Mouse (Mus musculus) neural tube, embryonic 12.5 days (tissue): ENCODE measurements around the gene Prss56. TPM values are rescaled to one million over a fixed set of nuclear protein-coding genes. Genes with fewer than 3 reads are reported as not detected.
A peak's percentile ranks its signal among the peaks of the same experiment; 100 is the strongest.

ENCODE experiments used
- ATAC-seq: fragments of 200-750 bp; cut with Nextera tagmentation; 2 replicates; pipeline ENCODE4 v1.8.0; 2017; ENCODE audit warnings: low read depth, mild to moderate bottlenecking, moderate TSS enrichment, moderate library complexity; ENCODE audit not compliant: low FRiP score
- H3K27ac ChIP-seq: fragments of 300-500 bp; sonication (generic); 2 replicates; pipeline ENCODE4 v1.5.1; 2016
- H3K27me3 ChIP-seq: fragments of 300-500 bp; sonication (generic); replicated peaks from 2 replicates; pipeline ENCODE4 v1.6.1; 2016; ENCODE audit warnings: mild to moderate bottlenecking
- H3K36me3 ChIP-seq: fragments of 300-500 bp; sonication (generic); 2 replicates; pipeline ENCODE4 v1.6.1; 2016; ENCODE audit warnings: mild to moderate bottlenecking
- H3K4me1 ChIP-seq: fragments of 300-500 bp; sonication (generic); 2 replicates; pipeline ENCODE4 v1.6.1; 2016
- H3K4me2 ChIP-seq: fragments of 300-500 bp; sonication (generic); replicated peaks from 2 replicates; pipeline ENCODE4 v1.6.1; 2016; ENCODE audit warnings: mild to moderate bottlenecking
- H3K4me3 ChIP-seq: fragments of 300-500 bp; sonication (generic); 2 replicates; pipeline ENCODE4 v1.5.1; 2016
- H3K9ac ChIP-seq: fragments of 300-500 bp; sonication (generic); 2 replicates; pipeline ENCODE4 v1.6.1; 2016; ENCODE audit warnings: mild to moderate bottlenecking
- H3K9me3 ChIP-seq: fragments of 300-500 bp; sonication (generic); 2 replicates; pipeline ENCODE4 v1.6.1; 2016; ENCODE audit warnings: mild to moderate bottlenecking
- WGBS: fragments of 180-500 bp; shearing (Covaris S2); methylation state at CpG from one replicate; pipeline ENCODE4 v1.1.7; 2016; 5-methylcytosine and 5-hydroxymethylcytosine counted together
- polyA plus RNA-seq: library from polyadenylated mRNA; unstranded; fragments of >200 nt; fragmentation: Nextera tagmentation; extraction: Ambion mirVana; gene quantifications from 2 replicates; pipeline ENCODE4 v1.2.1, GENCODE M21; 2016

The Prss56 gene
- polyA plus RNA-seq, 1 experiment from 2014 or later = 2.7 TPM

DNA sequence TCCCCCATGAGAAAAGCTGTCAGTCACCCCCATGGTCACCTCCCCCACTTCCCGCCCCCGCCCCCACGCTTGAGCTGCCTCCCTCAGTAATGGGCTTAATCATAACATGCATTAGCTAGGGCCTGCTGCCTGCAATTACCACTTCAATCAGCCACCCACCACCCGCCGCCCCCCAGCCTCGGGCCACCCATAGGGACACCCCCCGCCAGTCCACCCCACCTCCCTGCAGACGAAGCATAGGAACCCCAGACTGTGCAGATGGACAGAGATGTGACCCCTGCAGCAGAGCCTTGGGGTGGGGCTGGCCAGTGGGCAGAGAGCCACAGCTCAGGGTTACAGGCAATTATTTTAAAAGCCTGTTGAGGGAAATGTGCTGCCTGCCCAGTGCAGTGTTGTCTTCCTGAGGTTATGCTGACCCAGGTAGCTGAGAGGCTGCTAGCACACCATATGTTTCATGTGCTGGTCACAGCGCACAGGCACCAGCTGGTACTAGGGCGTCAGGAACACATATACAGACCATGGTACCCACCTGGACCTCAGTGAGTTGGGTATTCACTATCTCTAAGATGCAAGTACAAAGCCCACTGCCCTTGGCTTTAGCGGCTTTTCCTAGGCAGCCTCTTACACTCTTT lies 18.8 kb upstream of the Prss56 start:
- Histone ChIP-seq H3K4me3 (no peak overlapping the region), H3K4me1 (peaks cover 18% of the 10 kb centered on the region), H3K27me3 (peaks cover 6% of the 10 kb centered on the region; the same call in 1 of the 2 replicates), H3K27ac (no peak overlapping the region), H3K4me2 (no peak overlapping the region), H3K9me3 (no peaks in the 10 kb centered on the region), H3K36me3 (no peaks in the 10 kb centered on the region), H3K9ac (no peak overlapping the region)
- 0 out of 2 replicates have a peak, but pooled peaks have one; percentile 39 for ATAC-seq
- 27% methylated on average over 11 of the region's 11 CpGs for WGBS

DNA sequence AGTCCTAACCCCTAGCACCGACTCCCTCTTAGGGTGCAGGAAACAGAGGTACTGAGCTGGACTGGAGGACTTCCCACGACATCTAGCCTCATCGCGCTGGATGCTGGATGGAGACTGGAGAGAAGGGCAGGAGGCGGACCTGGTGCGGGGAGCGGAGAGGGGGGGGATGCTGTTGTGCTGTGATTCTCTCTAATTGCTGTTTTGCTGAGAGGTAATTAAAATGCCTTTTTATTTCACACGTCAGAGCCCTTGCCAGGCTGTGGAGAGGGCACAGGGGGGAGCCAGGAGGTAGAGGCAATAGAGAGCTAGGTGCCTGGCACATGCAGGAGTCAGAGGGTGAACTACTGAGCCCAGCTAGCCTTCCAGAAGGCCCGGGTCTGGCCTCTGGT lies 18.3 kb upstream of the Prss56 start:
- no peak overlapping the region for H3K4me2 ChIP-seq

DNA sequence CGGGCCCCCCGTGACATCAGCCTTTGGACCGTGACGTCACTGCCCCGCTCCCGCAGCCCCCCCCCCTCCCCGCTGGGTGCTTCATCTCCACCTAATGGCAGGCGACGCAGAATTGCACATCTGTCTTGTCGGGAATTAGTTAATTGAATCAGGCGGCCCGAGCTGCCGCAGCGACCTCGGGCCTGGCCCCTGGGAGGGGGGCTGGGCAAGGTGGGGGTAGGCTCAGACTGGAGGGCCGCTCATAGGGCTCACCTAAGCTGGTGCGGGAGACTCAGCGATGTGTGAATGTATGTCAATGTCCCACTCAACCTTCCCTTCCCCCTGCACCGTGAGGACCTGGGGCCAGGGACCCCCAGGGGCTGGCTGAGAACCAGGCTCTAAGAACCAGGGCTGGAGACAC lies 12.7 kb upstream of the Prss56 start:
- WGBS = 11% methylated on average over 19 of the region's 19 CpGs
- Histone ChIP-seq H3K9me3 (no peaks in the 10 kb centered on the region), H3K4me3 (no peak overlapping the region), H3K27me3 (peaks cover 19% of the 10 kb centered on the region), H3K36me3 (no peaks in the 10 kb centered on the region), H3K9ac (0 out of 2 replicates have a peak overlapping the region, but pooled peaks have one; percentile 26), H3K27ac (peak overlapping the region; percentile 58; the same call in 1 of the 2 replicates), H3K4me2 (peak overlapping the region; percentile 20; the same call in 1 of the 2 replicates), H3K4me1 (peaks cover 25% of the 10 kb centered on the region)
- ATAC-seq = peak; percentile 23; the same call in 1 of the 2 replicates

More for the DNA sequence above, 18.3 kb upstream of the Prss56 start:
- Histone ChIP-seq H3K9ac (no peak overlapping the region), H3K4me1 (peaks cover 19% of the 10 kb centered on the region), H3K9me3 (no peaks in the 10 kb centered on the region), H3K27me3 (peaks cover 6% of the 10 kb centered on the region; the same call in 1 of the 2 replicates), H3K4me3 (no peak overlapping the region), H3K36me3 (no peaks in the 10 kb centered on the region), H3K27ac (no peak overlapping the region)
- WGBS = 32% methylated on average over 9 of the region's 9 CpGs
- ATAC-seq = 0 out of 2 replicates have a peak, but pooled peaks have one; percentile 2

DNA sequence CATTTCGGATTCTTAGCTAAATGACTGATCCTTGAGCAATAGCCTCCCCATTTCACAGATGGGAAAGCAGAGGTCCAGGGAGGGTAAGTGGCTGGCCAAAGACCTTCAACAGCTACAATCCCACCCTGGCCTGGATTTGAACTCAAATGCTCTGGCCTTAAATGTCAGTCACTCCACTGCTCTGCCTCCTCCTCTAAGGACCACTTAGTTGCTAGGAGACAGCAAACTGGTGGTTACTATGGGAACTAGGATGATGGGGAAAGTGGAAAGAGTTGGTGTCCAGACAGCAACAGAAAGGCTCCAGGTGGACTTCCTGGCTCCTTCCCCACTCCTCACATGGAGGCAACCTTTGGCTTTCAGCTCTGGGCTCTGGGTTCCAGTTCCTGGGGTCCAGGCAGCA lies 11.8 kb upstream of the Prss56 start:
- no peak for ATAC-seq
- H3K4me3 ChIP-seq = no peak overlapping the region
- H3K4me1 ChIP-seq = peaks cover 34% of the 10 kb centered on the region
- no peaks in the 10 kb centered on the region for H3K36me3 ChIP-seq
- no peak overlapping the region for H3K4me2 ChIP-seq
- H3K27ac ChIP-seq = no peak overlapping the region
- no peak overlapping the region for H3K9ac ChIP-seq
- peaks cover 14% of the 10 kb centered on the region for H3K27me3 ChIP-seq
- H3K9me3 ChIP-seq = no peaks in the 10 kb centered on the region
- 79% methylated on average over 1 of the region's 1 CpGs for WGBS

DNA sequence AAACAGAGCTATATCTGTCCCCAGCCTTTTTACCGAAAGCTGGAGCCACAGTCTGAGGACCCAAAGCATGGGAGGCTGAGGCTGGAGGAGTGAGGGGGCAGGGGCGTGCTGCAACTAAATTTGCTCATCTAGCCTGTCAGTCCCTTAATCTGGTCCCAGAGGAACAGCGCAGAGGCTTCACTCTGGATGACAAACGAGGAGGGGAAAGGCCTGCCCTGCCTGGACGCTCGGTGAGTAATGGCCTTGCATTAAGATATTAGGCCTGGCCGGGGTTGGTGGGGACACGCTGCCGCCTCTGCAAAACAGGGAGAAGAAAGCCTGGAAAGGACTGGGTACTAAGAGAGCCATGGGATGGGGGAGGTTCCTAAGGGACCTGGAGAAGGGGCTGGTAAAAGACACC lies 10.8 kb upstream of the Prss56 start:
- H3K27ac ChIP-seq = peak overlapping the region; percentile 44
- no peak overlapping the region for H3K9ac ChIP-seq
- no peaks in the 10 kb centered on the region for H3K36me3 ChIP-seq
- H3K27me3 ChIP-seq = peaks cover 13% of the 10 kb centered on the region
- peak overlapping the region; percentile 9 for H3K4me2 ChIP-seq
- H3K9me3 ChIP-seq = no peaks in the 10 kb centered on the region
- 46% methylated on average over 9 of the region's 9 CpGs for WGBS
- no peak overlapping the region for H3K4me3 ChIP-seq
- peaks cover 40% of the 10 kb centered on the region for H3K4me1 ChIP-seq
- no peak for ATAC-seq

DNA sequence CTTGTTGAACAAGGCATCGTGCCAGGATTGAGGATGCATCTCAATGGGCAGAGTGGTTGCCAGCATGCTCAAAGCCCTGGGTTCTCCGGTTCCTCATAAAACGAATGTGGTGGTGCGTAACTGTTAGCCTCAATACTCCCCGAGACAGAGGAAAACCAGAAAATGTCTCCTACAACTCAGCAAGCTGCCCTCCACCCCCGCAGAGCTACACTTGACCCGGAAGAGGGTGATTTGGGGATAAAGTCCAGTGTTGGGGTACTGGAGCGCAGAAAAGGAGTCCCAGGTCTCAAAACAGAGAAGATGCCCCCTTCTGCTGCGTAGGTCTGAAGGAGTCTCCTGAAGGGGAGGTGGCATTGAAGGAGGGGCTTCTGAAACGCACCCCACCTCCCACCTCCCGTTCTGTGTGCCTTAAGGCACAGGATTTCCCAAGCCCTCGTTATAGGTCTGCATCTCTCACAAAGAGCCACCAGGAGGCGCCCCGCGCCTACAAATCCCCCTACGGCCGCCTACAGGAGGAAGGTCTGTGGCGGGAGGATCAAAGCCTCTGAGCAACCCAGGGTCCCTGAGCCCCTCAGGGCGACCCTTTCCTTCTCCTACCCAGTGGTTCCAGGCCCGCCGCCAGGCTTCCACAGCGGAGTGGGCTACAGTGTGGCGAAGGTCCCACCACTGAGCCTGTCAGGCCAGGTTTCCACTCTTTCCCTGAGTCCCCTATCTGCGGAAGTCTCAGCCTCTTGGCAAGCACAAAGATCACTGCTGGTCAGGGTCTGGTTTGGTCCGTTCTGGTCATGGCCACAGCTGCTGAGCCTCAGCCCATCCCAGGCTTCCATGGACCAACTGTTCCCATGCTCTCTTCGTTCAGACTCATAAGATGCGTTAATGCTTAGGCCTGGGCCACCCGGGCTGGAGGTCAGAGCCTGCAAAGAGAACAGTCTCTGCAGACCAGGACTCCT lies 8.8 kb upstream of the Prss56 start:
- H3K27me3 ChIP-seq = peaks cover 13% of the 10 kb centered on the region
- no peak overlapping the region for H3K9ac ChIP-seq
- no peaks in the 10 kb centered on the region for H3K9me3 ChIP-seq
- H3K36me3 ChIP-seq = no peaks in the 10 kb centered on the region
- no peak overlapping the region for H3K4me3 ChIP-seq
- ATAC-seq = no peak
- H3K27ac ChIP-seq = no peak overlapping the region
- peaks cover 32% of the 10 kb centered on the region for H3K4me1 ChIP-seq
- WGBS = 21% methylated on average over 28 of the region's 28 CpGs
- 0 out of 2 replicates have a peak overlapping the region, but pooled peaks have one; percentile 22 for H3K4me2 ChIP-seq

DNA sequence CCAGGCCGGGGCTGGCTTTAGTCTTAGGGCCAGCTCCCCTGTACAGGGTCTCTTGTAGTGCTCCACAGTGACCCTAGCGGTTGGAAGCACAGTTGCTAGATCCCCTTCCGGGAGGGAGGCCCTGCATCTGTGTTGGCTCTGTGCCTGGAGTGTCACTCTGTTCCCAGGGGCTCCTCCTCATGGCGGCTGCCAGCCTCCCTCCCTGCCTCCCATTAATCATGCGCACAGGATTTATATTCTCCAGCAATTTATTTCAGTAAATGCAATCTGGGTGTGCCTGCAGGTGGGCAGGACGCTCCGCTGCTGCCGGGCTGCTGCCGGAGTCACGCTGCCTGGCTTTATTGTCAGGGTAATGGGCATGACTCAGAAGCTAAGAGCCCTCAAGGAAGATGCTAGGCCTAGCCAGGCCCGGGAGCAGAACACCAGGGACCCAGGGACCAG lies 7.2 kb upstream of the Prss56 start:
- no peak overlapping the region for H3K4me3 ChIP-seq
- WGBS = 4% methylated on average over 11 of the region's 11 CpGs
- H3K4me2 ChIP-seq = peak overlapping the region; percentile 22; the same call in 1 of the 2 replicates

DNA sequence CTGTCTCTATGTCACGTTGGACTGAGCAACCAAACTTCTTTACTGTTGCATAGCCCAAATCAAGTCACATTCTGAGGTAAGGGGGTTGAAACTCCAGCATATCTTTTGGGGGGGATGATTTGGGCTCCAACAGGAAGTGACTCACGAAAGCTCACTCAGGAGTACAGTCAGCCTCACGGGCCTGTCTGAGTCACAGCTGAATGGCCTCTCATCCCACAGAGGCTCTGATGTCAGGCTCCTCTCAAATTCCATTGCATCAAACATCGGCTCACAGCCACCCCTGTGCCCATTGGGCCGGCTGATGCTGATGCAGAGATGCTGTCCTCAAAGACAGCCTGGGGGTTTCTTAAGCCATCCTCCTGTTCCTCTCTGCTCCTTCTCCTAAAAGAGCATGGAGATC lies 2.2 kb upstream of the Prss56 start:
- WGBS = 58% methylated on average over 5 of the region's 5 CpGs
- no peak for ATAC-seq
- peaks cover 42% of the 10 kb centered on the region for H3K27me3 ChIP-seq

More for the DNA sequence above, 7.2 kb upstream of the Prss56 start:
- H3K27me3 ChIP-seq = peaks cover 4% of the 10 kb centered on the region; the same call in 1 of the 2 replicates
- H3K9ac ChIP-seq = no peak overlapping the region
- no peaks in the 10 kb centered on the region for H3K9me3 ChIP-seq
- H3K36me3 ChIP-seq = no peaks in the 10 kb centered on the region
- ATAC-seq = peak; percentile 87
- no peak overlapping the region for H3K27ac ChIP-seq
- peaks cover 21% of the 10 kb centered on the region for H3K4me1 ChIP-seq

DNA sequence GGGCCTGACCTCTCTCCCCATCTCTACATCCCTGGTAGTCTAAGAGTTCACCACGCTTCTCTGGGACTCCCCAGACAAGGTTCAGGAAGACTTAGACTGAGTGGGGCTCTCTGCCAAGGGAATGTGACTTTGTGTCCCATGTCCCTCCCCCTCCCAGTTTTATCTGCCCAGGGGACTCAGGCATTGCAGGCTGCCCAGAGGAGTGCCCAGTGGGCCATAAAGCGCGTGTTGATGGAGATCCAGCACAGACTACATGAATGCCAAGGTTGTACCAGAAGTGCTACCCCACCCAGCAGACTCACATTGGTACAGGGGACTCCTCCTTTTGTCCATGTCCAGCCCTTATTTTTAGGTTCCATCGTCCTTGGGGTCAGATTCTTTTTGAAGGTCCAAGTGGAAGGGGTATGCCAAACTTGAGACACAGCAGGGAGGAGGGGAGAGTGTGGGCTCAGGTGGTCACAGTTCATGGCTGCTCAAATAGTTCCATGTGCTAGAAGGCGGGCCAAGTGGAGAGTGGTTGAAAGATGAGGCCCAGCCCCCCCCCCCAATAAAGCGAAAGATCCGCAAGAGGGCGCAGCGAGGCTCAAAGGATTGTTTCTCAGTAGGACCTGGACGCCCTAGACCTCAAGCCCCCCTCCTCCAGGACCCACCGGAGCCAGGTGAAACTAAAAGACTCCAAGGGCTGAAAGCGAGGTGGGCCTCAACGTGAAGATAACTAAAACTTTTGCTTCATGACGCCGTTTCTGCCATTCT lies 1.1 kb downstream of the Prss56 start:
- no peak overlapping the region for H3K4me3 ChIP-seq
- no peaks in the 10 kb centered on the region for H3K9me3 ChIP-seq
- WGBS = 33% methylated on average over 15 of the region's 15 CpGs
- peaks cover 64% of the 10 kb centered on the region for H3K27me3 ChIP-seq
- H3K4me1 ChIP-seq = peaks cover 17% of the 10 kb centered on the region
- peak overlapping the region; percentile 46 for H3K4me2 ChIP-seq
- no peak overlapping the region for H3K9ac ChIP-seq
- H3K27ac ChIP-seq = no peak overlapping the region
- H3K36me3 ChIP-seq = no peaks in the 10 kb centered on the region
- ATAC-seq = no peak

More for the DNA sequence above, 2.2 kb upstream of the Prss56 start:
- Histone ChIP-seq H3K36me3 (no peaks in the 10 kb centered on the region), H3K4me3 (no peak overlapping the region), H3K9ac (no peak overlapping the region), H3K9me3 (no peaks in the 10 kb centered on the region), H3K4me2 (no peak overlapping the region), H3K27ac (no peak overlapping the region), H3K4me1 (peaks cover 19% of the 10 kb centered on the region)

DNA sequence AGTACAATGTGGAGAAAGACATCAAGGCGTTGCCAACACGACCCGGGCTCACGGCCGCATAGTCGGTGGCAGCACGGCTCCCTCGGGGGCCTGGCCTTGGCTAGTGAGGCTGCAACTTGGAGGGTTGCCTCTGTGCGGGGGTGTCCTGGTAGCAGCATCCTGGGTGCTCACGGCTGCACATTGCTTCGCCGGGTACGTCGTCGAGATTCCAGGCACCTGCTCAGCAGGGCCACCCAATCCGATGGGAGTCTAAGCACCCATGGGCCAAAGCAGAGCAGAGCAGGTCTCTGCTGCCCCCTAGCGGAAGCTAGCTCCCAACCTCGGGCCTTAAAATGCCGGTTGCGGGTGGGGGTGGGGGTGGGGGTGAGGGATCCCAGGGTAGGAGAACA lies 1.6 kb downstream of the Prss56 start:
- Histone ChIP-seq H3K36me3 (no peaks in the 10 kb centered on the region), H3K9ac (no peak overlapping the region), H3K4me3 (no peak overlapping the region), H3K9me3 (no peaks in the 10 kb centered on the region), H3K27ac (no peak overlapping the region), H3K4me1 (peaks cover 17% of the 10 kb centered on the region), H3K27me3 (peaks cover 64% of the 10 kb centered on the region), H3K4me2 (peak overlapping the region; percentile 46)
- 11% methylated on average over 20 of the region's 20 CpGs for WGBS
- ATAC-seq = peak; percentile 26; the same call in 1 of the 2 replicates

DNA sequence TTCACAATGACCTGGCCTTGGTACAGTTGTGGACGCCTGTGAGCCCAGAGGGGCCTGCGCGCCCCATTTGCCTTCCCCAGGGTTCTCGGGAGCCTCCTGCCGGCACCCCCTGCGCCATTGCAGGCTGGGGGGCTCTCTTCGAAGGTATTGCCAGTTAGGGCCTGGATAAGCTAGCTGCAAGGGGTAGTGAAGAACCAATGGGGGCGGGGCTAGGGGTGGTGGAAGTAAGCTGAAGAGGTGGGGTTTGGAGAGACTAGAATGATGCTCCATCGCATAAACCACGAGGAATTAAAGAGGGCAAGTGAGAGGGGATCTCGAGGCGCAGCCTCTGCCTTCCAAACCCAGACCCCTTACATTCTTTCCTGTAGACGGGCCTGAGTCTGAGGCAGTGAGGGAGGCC lies 2.4 kb downstream of the Prss56 start:
- Histone ChIP-seq H3K9ac (no peak overlapping the region), H3K4me1 (peaks cover 17% of the 10 kb centered on the region), H3K27me3 (peaks cover 64% of the 10 kb centered on the region), H3K4me3 (no peak overlapping the region), H3K9me3 (no peaks in the 10 kb centered on the region), H3K36me3 (no peaks in the 10 kb centered on the region), H3K4me2 (peak overlapping the region; percentile 46), H3K27ac (no peak overlapping the region)
- no peak for ATAC-seq
- 10% methylated on average over 13 of the region's 13 CpGs for WGBS
